Mouse (Mus musculus) ovary, postnatal 36 days (tissue): ENCODE data around the gene Med7.
"Not testable (repeated sequence)": the region's sequence is repeated elsewhere in the genome, so short reads cannot be mapped to it uniquely, and the experiment has no call there.

ENCODE experiments used
- DNase-seq: peaks from one replicate; pipeline ENCODE4 v3.0.0; 2022; ENCODE audit warnings: low spot score, mixed read lengths

Med7 gene

GRCm38 (mm10) chr11:46436760-46437458 lies at the start of gene Med7:
Gene Med7, plus strand, starts transcription at chr11:46436925.
- DNase-seq = peak; percentile 88

GRCm38 (mm10) chr11:46387061-46387460 lies 49.7 kb upstream of the Med7 start:
- no peak for DNase-seq

DNA sequence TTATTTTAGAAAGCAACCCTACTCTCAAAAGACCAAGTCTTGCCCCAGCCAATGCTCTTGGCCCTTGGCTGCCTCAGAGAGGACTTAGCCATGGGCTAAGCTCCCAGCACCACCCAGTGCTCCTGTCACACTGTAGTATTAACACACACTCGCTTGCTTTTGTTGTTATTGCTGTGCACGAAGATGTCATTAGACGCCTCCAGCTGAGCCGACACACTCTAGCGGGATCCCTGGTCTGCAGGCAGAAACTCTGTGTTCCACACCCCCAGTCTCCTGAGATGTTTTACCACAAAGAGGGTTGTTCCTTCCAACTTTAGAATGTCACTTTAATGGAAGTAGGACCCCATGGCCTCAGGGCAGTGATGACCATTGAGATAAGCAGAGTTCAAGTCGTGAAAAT lies 48.3 kb upstream of the Med7 start:
- no peak for DNase-seq

DNA sequence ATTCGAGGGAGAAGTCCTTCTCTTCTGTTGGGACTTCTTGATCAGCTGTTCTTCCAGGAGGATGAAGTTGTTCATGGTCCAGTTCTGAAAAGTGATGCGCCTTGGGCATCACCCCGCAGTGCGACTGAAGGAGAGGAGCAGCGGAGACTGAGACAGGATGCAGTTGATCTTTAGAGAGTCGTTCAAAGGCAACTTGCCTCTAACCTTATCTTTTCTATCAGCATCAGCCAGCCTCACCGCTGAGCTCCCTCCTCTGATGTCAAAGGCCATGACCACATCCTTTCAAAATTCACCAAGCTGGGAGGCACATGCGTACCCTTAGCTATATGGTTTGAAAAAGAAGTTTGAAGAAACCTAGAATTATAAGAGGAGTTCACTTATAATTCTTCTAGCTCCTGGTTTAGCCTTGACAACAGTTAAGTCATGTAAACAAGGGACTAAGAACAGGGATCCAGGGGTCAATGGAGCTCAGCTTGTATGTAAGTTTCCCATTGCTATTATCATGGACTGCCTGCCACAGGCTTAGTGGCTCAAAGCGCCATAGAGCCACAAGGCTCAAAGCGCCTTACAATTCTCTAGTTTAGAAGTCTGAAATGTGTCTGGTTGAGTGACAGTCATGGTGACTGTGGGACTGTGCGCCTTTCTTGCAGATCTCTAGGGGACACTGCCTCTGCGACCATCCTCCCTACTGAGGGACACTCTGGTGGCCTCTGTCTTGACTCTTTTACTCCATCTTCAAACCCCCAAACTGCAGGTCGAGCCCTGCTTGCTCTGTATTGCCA lies 47.2 kb upstream of the Med7 start, which contains the start of gene Itk:
TSS of gene Itk (minus strand) at position 180 of the 782 bp plus-strand sequence.
- DNase-seq = no peak

DNA sequence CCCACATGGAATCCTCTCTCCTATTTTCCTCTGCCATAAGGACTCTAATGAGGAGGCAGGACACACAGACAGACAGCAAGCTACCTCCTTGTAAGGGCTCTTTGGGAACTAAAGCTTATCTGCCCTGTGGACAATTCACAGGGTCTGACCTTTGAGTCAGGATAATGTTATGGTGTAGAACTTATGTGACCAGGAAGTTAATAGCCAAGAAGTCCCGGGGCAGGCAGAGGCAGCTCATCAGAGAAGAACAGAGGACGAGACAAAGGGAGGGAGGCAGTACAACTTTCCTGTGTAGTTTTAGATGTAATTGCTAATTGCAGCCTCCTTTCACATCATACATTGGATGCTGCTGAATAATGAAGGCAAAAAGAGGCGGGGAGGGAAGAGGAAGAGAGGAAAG lies 46.1 kb upstream of the Med7 start:
- DNase-seq = no peak

GRCm38 (mm10) chr11:46392890-46393289 lies 43.8 kb upstream of the Med7 start:
- no peak for DNase-seq

DNA sequence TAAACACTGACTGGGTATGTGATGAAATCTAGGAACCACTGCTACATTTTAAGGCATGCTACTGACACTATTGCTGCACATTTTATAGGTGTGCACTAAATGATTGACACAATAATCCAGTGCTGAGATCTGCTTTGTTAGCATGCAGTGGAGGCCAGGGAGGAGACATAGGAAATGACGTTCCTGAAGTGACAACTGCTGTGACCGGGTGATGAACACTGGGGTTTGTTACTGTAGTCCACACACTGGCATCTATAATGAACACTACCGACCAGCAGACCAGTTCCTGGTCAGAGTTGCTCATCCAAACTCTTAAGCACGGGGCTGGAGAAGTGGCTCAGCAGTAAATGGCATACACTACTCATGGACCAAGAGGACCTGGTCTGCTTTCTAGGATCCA lies 43.3 kb upstream of the Med7 start:
- DNase-seq = no peak

DNA sequence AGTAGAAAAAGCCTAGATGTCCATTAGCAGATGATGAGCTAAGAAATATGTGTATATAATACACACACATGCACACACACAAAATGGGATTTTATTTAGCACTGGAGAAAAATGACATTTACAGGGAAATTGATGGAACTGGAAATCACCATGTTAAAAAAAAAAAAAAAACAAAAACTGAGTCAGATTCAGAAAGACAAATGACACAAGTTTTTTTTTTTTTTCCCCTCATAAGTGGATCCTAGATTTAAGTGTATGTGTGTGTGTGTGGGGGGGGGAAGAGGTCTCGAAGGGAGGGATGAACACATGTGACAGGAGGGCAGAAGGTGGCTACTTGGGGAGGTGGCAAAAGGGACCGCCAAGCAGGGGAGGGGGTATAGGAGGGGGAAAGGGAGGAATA lies 41.6 kb upstream of the Med7 start:
- DNase-seq = no peak

DNA sequence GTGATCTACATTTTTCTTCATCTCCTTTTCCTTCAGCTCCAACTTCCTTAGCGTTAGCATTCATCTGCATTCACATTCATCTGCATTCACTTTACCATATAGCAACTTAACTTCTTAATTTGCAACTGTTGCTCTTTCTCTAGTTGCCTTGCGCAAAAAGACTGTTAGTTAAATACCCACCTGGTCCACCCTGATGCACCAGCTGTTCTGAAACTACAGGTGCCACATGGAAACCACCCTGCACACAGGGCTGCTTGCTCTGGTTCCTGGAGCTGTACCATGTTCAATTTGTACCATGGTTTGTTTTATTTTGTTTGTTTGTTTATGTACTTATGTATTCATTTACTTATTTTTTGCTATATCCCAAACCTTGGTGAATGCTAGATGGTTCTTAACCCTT lies 41.0 kb upstream of the Med7 start:
- DNase-seq = no peak

DNA sequence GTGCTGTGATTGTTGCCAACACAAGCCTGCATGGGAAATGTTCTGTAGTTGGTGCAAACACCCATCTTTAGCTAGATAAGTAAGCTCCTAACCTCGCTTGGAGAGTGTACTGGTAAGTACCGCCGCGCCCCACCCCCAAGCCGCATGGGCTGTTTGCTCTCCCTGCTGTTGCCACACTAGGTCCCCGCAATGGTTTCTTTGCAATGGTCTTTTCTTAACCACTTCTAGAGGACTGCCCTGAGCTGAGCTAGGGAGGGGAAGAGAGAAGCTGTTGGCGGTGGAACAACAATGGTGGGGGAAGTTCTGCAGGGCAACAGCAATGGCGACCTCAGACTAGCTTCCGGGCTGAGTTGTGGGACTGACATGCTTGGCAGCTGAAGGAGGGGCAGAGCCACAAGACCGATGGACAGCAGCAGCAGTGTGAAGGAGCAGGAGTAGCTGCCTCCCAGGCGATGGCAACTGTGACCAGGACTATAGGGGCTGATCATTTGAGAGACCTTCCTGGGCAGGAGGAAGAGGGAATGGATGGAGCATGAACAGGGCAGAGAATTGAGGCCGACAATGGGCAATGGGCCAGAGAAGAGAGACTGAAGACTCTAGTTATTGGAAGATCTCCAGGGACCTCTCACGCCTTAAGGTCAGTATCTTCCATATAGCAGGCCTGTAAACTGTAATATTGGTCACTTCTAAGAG lies 40.4 kb upstream of the Med7 start, which contains the start of gene Fam71b:
TSS of gene Fam71b (plus strand) at position 393 of the 693 bp plus-strand sequence.
- DNase-seq = no peak

DNA sequence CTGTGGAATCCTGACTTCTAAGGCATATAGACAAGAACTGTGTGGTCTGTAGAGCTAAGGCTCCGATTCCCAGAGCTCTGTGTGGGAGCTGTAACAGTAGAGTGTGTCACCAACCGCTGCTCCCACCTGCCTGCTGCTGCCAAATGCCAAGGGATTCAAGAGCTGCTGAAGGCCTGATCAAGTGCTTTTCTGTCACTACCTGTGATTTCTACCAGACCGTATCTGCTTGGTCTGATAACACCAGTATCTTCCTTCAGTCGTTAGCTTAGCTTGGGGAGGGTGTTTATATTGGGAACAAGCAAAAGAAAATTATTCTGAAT lies 39.9 kb upstream of the Med7 start:
- DNase-seq = no peak

DNA sequence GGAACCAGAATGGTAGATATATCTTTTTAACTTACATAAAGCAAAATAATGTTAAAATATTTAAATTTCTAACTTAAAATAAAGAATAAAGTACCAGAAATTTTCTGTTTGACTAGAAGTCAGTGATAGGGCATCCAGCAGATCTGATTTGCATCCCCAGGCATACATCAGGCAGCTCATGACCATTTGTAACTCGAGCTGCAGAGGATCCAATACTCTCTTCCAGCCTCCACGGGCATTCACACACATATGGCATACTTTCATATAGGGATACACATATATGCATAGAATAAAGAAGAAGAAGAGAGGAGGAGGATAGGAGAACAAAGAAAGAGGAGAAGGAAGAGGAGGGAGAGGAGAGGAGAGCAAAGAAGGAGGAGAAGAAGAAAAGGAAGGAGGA lies 38.8 kb upstream of the Med7 start:
- DNase-seq = no peak

DNA sequence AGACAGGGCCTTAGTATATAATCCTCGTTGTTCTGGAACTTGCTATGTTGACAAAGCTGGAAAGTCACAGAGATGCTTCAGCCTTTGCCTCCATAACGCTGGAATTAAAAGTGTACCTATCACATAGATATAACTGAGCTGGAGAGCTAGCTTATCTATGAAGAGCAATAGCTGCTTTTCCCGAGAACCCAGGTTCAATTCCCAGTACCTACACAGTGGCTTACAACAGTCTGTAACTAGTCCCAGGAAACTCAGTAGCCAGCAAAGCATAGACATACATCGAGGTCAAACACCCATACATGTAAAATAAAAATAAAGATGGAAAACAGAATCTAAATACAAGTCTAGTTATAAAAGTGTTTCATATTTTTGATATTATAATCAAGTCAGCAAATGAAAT lies 38.3 kb upstream of the Med7 start:
- no peak for DNase-seq

DNA sequence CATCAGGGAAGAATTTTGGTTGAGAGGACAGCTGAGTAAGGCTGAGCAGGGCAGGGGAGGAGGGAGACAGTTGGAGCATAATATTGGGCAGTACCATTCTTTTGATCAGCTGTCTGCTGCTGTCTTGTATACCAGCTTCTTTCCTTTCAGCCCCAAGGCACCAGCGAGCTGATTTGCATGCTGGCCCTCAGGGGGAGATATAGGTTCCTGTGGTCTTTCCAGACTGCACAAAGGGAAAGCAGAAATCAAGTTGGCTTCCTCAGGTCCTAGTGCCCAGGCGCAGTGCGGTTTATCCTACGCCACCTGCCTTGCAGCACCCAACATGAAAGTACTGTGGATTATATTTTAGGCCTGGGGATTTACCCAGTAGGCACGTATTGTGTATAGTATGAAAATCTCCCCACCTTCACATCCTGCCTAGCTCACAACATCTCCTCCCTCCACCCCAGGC lies 37.8 kb upstream of the Med7 start:
- DNase-seq = no peak

DNA sequence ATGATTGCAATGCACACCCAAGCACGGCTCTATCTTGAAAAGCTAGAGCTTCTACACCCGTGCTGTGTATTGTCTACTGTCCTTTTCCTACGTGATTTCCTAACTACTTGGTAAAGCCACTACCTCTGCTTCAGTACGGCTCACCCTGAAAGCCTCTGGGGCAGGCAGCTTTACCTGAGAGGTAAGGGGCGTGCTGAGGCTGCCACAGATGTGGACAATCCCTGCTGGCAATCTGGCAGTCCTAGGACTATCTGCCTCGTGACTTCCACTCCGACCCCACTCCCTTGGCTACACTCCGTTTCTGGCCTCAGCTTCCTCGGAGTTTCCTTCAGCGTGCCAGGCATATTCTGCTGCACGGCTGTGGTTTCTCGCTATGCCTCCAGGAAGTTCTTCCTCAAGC lies 35.2 kb upstream of the Med7 start:
- DNase-seq = no peak

DNA sequence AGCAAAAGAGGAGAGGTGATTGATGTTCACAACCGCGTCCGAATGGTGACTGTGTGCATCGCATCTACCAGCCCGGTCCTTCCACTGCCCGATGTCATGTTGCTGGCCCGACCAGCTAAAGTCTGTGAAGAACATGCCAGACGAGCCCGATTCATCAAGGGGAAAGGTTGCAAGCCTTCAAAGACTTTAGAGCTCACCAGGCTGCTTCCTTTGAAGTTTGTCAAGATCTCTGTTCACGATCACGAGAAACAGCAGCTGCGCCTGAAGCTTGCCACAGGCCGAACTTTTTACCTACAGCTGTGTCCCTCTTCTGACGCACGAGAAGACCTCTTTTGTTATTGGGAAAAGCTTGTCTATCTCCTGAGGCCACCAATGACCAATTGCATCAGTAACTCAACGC lies 31.7 kb upstream of the Med7 start:
- DNase-seq = no peak

DNA sequence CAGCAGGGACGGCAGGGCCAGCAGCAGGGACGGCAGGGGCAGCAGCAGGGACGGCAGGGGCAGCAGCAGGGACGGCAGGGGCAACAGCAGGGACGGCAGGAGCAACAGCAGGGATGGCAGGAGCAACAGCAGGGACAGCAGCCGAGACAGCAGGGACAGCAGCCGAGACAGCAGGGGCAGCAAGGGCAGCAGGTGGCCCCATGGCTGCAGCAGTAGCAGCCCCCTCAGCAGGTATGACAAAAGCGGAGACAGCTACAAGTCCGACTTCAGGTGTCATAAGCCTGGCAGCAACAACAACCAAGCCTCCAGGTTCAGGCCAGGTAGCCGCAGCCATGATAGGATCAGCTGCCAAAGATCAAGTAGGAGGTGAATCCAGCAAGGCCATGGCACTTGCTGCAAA lies 30.0 kb upstream of the Med7 start:
- no peak for DNase-seq

GRCm38 (mm10) chr11:46410018-46410563 lies 26.6 kb upstream of the Med7 start:
- no peak for DNase-seq

DNA sequence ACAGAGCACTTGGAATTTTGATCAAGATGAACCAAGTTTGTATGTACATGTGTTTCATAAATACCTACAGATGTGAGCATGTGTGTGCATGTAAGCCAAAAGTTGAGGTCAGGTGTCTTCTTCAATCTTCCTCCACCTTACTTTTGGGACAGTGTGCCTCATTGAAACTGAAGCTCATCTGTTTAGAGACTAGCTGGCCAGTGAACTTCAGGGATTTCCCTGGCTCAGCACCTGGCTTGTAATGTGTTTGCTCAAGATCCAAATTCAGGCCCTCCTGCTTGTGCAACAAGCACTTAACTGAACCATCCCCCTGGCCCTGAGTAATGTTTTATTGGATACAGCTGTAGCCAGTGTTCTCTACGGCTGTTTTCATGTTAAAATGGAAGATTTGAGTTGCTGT lies 18.3 kb upstream of the Med7 start:
- DNase-seq = no peak

DNA sequence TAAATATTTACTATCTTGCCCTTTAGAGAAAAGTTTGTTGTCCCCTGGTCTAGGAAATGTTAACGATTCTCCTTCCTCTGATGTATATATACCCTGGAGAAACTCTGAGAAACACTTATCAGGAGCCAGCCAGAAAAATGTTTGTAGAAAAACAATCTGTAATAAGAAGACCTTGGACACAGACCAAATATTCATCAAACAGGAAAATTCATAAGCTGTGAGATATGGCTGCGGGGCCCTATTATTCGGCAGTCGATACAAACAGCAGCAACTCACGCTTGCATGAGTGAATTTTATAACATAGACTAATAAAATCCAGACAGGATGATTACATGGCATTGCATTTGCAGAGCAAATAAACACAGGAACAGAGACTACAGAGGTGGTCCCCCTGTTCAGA lies 17.9 kb upstream of the Med7 start:
- no peak for DNase-seq

DNA sequence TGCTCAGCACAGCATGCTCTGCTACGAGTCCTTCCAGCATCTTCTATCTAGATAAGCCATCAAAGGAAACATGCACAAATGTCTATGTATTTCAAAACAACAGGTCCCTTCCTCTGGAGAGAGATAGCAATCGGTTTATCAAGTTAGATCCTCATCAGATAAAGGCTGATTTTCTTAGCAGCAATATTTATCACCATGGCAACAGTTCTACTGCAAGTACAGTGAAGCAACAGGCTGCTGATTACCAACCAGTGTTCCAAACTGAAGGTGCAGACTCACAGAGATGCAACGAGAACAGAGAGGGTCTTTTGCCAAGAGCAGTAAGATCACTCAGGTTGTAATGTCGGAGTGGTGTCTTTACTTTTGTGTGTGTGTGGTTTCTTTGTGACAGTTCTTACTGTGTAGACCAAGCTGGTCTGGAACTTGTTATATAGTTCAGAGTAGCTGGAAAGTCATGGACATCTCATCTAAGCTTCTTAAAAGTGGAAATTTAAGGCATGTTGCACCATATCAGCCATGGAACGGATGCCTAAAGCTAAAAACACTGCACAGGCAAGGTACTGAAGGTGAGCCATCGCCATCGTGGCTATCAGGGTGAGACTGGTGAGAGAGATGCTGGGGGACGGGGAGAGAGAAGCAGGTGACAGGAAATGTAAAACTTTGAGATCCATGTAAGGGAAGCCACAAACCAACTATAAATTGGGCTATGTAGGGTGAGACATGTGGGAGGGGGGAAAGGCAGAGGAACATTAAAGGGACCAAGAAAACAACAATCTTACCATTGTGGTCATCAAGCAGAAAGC lies 15.4 kb upstream of the Med7 start:
- DNase-seq = no peak

DNA sequence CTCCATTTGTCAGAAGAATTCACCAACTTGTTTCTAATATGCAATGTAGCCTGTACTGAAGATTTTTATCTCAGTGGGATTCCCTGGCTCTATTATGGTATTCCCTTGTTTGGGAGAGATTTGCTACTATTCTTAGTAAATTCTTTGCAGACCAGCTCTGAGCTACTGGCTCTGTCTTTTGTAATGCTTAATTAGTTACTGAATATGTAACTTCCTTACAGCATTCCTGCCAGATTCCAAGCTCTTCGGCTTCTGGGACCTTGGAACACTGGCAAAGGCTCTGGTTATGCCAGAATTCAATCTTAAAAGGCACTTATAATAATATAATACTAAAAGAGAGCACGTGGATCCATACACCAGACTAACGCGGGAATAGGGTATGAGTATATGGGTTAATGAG lies 8.6 kb upstream of the Med7 start:
- DNase-seq = not testable (repeated sequence)
